Comparison of ENCODE assay signal across 12 mouse cellular contexts in the genomic region with DNA sequence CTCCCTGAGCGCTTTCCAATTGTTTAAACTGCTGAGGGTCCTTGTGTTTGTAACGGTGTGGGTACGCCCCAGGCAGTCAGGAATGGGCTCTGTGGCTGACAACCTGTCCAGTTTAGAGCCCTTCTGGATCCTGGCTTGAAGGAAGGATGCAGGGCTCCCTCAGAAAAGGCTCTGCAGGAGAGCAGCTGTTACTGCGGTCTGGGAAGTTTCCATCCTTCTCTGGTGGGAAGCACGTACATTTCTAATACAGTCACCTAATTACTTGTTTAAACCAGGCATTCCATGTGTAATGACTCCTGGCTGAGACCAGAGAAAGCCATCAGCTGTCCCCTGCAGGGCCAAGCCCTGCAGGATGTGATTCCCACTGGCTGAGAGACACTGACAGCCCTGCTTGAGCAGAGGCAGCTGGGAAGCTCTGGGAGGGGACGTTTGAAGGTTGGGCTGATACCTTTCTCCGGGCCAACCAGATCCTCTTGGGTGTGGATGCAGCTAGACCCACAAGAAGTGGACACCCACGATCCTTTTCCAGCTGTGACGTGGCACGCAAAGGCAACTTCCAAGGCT. TPM values are rescaled to one million over a fixed set of nuclear protein-coding genes. Genes with fewer than 3 reads are reported as not detected.
DNase-seq lines count a peak whose midpoint lies in the region; ATAC-seq and TF ChIP-seq lines count a peak whose summit lies in the region.
"Had no signal": no experiment of that assay in that cellular context is flagged by ENCODE, and none has a peak within 500 bp of the region (broad histone marks: within the 10 kb centered on the region; RNA-seq: fewer than 3 reads in every experiment).

No protein-coding gene starts in this region.

- H3K4me3 ChIP-seq in hindbrain, embryonic 13.5 days = no peak overlapping the region
- H3K4me3 ChIP-seq in hindbrain, embryonic 11.5 days (ENCODE audit: low read depth, low read length) = no peak overlapping the region
- peak overlapping the region; percentile 35 for H3K4me3 ChIP-seq in E14TG2a.4 (replicated peaks; ENCODE audit: low read length)
- H3K4me3 ChIP-seq in embryonic facial prominence, embryonic 10.5 days = no peak overlapping the region
- no peak overlapping the region for H3K4me3 ChIP-seq in midbrain, embryonic 14.5 days (replicated peaks; ENCODE audit: low read depth, low read length)
- no peak overlapping the region for H3K4me3 ChIP-seq in gastrocnemius, adult 2 months
- H3K4me3 ChIP-seq in liver, embryonic 11.5 days (ENCODE audit: low read depth, low read length) = no peak overlapping the region

- intact Hi-C loops in gastrocnemius, adult 2 months (cut with DNase I) = no loop called here

- peak; percentile 25; the same call in 1 of the 2 replicates for ATAC-seq in hindbrain, embryonic 13.5 days (ENCODE audit: low FRiP score)
- no peak for ATAC-seq in hindbrain, embryonic 11.5 days (ENCODE audit: low FRiP score)
- ATAC-seq in midbrain, embryonic 14.5 days (ENCODE audit: low FRiP score, low TSS enrichment) = no peak
- no peak for ATAC-seq in liver, embryonic 11.5 days (replicated peaks; ENCODE audit: low FRiP score)

- no peaks in the 10 kb centered on the region for H3K36me3 ChIP-seq in hindbrain, embryonic 13.5 days
- no peaks in the 10 kb centered on the region for H3K36me3 ChIP-seq in hindbrain, embryonic 11.5 days (ENCODE audit: control insufficient read depth, insufficient read depth, low read length)
- no peaks in the 10 kb centered on the region for H3K36me3 ChIP-seq in E14TG2a.4 (ENCODE audit: insufficient read depth, low read length)
- no peaks in the 10 kb centered on the region for H3K36me3 ChIP-seq in embryonic facial prominence, embryonic 10.5 days (replicated peaks)
- no peaks in the 10 kb centered on the region for H3K36me3 ChIP-seq in midbrain, embryonic 14.5 days (ENCODE audit: control insufficient read depth, insufficient read depth, low read length)
- no peaks in the 10 kb centered on the region for H3K36me3 ChIP-seq in liver, embryonic 11.5 days (ENCODE audit: control insufficient read depth, insufficient read depth, low read length)

- no peaks in the 10 kb centered on the region for H3K27me3 ChIP-seq in hindbrain, embryonic 13.5 days
- no peaks in the 10 kb centered on the region; the same call in 1 of the 2 replicates for H3K27me3 ChIP-seq in hindbrain, embryonic 11.5 days (ENCODE audit: control insufficient read depth, insufficient read depth, low read length)
- H3K27me3 ChIP-seq in E14TG2a.4 (ENCODE audit: insufficient read depth, low read length) = 0 out of 2 replicates have a peak, but pooled peaks cover 3% of the 10 kb centered on the region
- peaks cover 94% of the 10 kb centered on the region for H3K27me3 ChIP-seq in embryonic facial prominence, embryonic 10.5 days (replicated peaks; ENCODE audit: low read depth, poor library complexity, severe bottlenecking)
- no peaks in the 10 kb centered on the region for H3K27me3 ChIP-seq in midbrain, embryonic 14.5 days (ENCODE audit: control insufficient read depth, insufficient read depth, low read length)
- 0 out of 2 replicates have a peak, but pooled peaks cover 5% of the 10 kb centered on the region for H3K27me3 ChIP-seq in liver, embryonic 11.5 days (replicated peaks; ENCODE audit: control insufficient read depth, insufficient read depth, low read length)

- H3K9me3 ChIP-seq in hindbrain, embryonic 13.5 days = no peaks in the 10 kb centered on the region
- H3K9me3 ChIP-seq in hindbrain, embryonic 11.5 days (ENCODE audit: control insufficient read depth, low read length) = no peaks in the 10 kb centered on the region
- no peaks in the 10 kb centered on the region for H3K9me3 ChIP-seq in E14TG2a.4 (ENCODE audit: low read length)
- H3K9me3 ChIP-seq in embryonic facial prominence, embryonic 10.5 days = no peaks in the 10 kb centered on the region
- H3K9me3 ChIP-seq in midbrain, embryonic 14.5 days (ENCODE audit: control insufficient read depth, low read length) = no peaks in the 10 kb centered on the region
- no peaks in the 10 kb centered on the region for H3K9me3 ChIP-seq in liver, embryonic 11.5 days (ENCODE audit: control insufficient read depth, low read length)

- H3K4me1 ChIP-seq in hindbrain, embryonic 13.5 days (replicated peaks) = peaks cover 68% of the 10 kb centered on the region
- peaks cover 13% of the 10 kb centered on the region for H3K4me1 ChIP-seq in hindbrain, embryonic 11.5 days (replicated peaks; ENCODE audit: control insufficient read depth, insufficient read depth, low read length)
- H3K4me1 ChIP-seq in E14TG2a.4 (replicated peaks; ENCODE audit: low read depth, low read length) = peaks cover 73% of the 10 kb centered on the region
- peaks cover 40% of the 10 kb centered on the region for H3K4me1 ChIP-seq in embryonic facial prominence, embryonic 10.5 days
- H3K4me1 ChIP-seq in midbrain, embryonic 14.5 days (ENCODE audit: control insufficient read depth, insufficient read depth, low read length) = peaks cover 44% of the 10 kb centered on the region
- H3K4me1 ChIP-seq in liver, embryonic 11.5 days (replicated peaks; ENCODE audit: control insufficient read depth, insufficient read depth, low read length) = 0 out of 2 replicates have a peak, but pooled peaks cover 2% of the 10 kb centered on the region

- no peak overlapping the region for H3K4me2 ChIP-seq in hindbrain, embryonic 13.5 days
- no peak overlapping the region for H3K4me2 ChIP-seq in hindbrain, embryonic 11.5 days (replicated peaks; ENCODE audit: low read depth, low read length)
- H3K4me2 ChIP-seq in midbrain, embryonic 14.5 days (ENCODE audit: low read length) = no peak overlapping the region
- H3K4me2 ChIP-seq in liver, embryonic 11.5 days = no peak overlapping the region

- 0 out of 2 replicates have a peak overlapping the region, but pooled peaks have one; percentile 29 for H3K9ac ChIP-seq in hindbrain, embryonic 13.5 days
- H3K9ac ChIP-seq in hindbrain, embryonic 11.5 days (ENCODE audit: low read depth, low read length) = no peak overlapping the region
- H3K9ac ChIP-seq in midbrain, embryonic 14.5 days (replicated peaks; ENCODE audit: low read length) = no peak overlapping the region
- no peak overlapping the region for H3K9ac ChIP-seq in liver, embryonic 11.5 days (ENCODE audit: low read depth, low read length)

- H3K27ac ChIP-seq in hindbrain, embryonic 13.5 days = peak overlapping the region; percentile 83
- H3K27ac ChIP-seq in hindbrain, embryonic 11.5 days (ENCODE audit: low read depth, low read length) = no peak overlapping the region
- H3K27ac ChIP-seq in embryonic facial prominence, embryonic 10.5 days (replicated peaks) = 0 out of 2 replicates have a peak overlapping the region, but pooled peaks have one; percentile 16
- H3K27ac ChIP-seq in midbrain, embryonic 14.5 days (replicated peaks; ENCODE audit: low read depth, low read length) = peak overlapping the region; percentile 46
- H3K27ac ChIP-seq in gastrocnemius, adult 2 months = no peak overlapping the region
- no peak overlapping the region for H3K27ac ChIP-seq in liver, embryonic 11.5 days (ENCODE audit: low read depth, low read length)

- 18% methylated on average over 10 of the region's 10 CpGs for WGBS in hindbrain, embryonic 13.5 days
- 20% methylated on average over 10 of the region's 10 CpGs for WGBS in hindbrain, embryonic 11.5 days
- WGBS in embryonic facial prominence, embryonic 10.5 days = 22% methylated on average over 10 of the region's 10 CpGs
- WGBS in midbrain, embryonic 14.5 days = 24% methylated on average over 10 of the region's 10 CpGs
- 28% methylated on average over 10 of the region's 10 CpGs for WGBS in liver, embryonic 11.5 days

- no peak for TF ChIP-seq CTCF in E14TG2a.4 (conservative IDR thresholded peaks at IDR 0.05; ENCODE audit: low read length)
- TF ChIP-seq CTCF in gastrocnemius, adult 2 months (IDR thresholded peaks at IDR 0.05) = no peak

- DNase-seq in hindbrain, embryonic 11.5 days (ENCODE audit: low spot score) = no peak
- DNase-seq in embryonic facial prominence, embryonic 10.5 days (ENCODE audit: low spot score) = no peak
- peak; percentile 46 for DNase-seq in midbrain, embryonic 14.5 days
- no peak for DNase-seq in cerebellum, adult 11-12 months
- DNase-seq in gastrocnemius, adult 2 months = no peak
- DNase-seq in liver, embryonic 11.5 days (ENCODE audit: low spot score) = no peak
- DNase-seq: cerebellum, adult 18-20 months; kidney, postnatal 10 days; thymus, postnatal 25 days had no signal

RNA-seq across cellular contexts. Expression of a gene that starts 38.1 kb away (rescaled TPM):
- polyA plus RNA-seq in hindbrain, embryonic 13.5 days (2015; fragmentation: Nextera tagmentation; extraction: Ambion mirVana) = 27.2 and 28.5 TPM in 2 replicates
- polyA plus RNA-seq in hindbrain, embryonic 11.5 days (2014; fragmentation: Nextera tagmentation; extraction: Ambion mirVana) = 6.2 and 7.2 TPM in 2 replicates
- polyA plus RNA-seq in embryonic facial prominence, embryonic 10.5 days (2016; fragmentation: Nextera tagmentation; extraction: Ambion mirVana) = 3.4 and 3.6 TPM in 2 replicates
- polyA plus RNA-seq in midbrain, embryonic 14.5 days (2014; fragmentation: Nextera tagmentation; extraction: Ambion mirVana) = 36.5 and 37.0 TPM in 2 replicates
- total RNA-seq in gastrocnemius, adult 2 months (2021) = under 1 TPM; 0.33 to 0.73 TPM
- polyA plus RNA-seq in liver, embryonic 11.5 days (2014; fragmentation: Nextera tagmentation; extraction: Ambion mirVana) = 1.3 and 1.4 TPM in 2 replicates
- total RNA-seq: CH12.LX had no signal

Comparison
In these comparisons a context has a peak if more than half of its experiments do, and no peak if none do; other contexts are left out.
1. H3K27ac ChIP-seq: peak in hindbrain, embryonic 13.5 days (single experiment), embryonic facial prominence, embryonic 10.5 days (single experiment) and midbrain, embryonic 14.5 days (single experiment); none in hindbrain, embryonic 11.5 days (single experiment), gastrocnemius, adult 2 months (single experiment) and liver, embryonic 11.5 days (single experiment).